Mouse (Mus musculus) kidney, adult 18-20 months (tissue): ENCODE results near the gene Nmnat1.
"Not testable (repeated sequence)": the region's sequence is repeated elsewhere in the genome, so short reads cannot be mapped to it uniquely, and the experiment has no call there.

Source experiments
- DNase-seq: peaks from one replicate; pipeline ENCODE4 v3.0.0; 2021

Nmnat1 gene

GRCm38 (mm10) chr4:149489415-149490240 lies 4.6 kb upstream of the Nmnat1 start:
- DNase-seq, result no peak

DNA sequence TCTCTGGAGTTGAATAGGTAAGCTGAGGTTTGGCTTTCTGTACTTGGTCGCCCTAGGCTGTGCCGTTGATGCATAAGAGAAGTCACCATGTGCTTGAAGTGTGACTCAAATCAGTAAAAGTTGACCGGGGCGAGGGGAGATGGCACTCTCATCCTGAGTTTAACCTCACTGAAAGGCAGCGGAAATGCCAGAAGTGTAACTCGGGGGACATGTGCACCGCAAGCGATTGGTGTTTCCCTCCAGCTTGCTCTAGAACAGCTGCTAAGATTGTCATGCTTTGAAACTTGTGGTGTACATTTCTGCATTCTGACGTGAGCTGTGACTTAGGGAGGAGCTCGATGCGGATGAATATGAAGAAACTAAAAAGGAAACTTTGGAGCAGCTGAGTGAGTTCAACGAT lies 2.7 kb upstream of the Nmnat1 start:
- no peak for DNase-seq

- DNase-seq, result no peak
Observed at GRCm38 (mm10) chr4:149485825-149486206, 814 bp upstream of the Nmnat1 start.

DNA sequence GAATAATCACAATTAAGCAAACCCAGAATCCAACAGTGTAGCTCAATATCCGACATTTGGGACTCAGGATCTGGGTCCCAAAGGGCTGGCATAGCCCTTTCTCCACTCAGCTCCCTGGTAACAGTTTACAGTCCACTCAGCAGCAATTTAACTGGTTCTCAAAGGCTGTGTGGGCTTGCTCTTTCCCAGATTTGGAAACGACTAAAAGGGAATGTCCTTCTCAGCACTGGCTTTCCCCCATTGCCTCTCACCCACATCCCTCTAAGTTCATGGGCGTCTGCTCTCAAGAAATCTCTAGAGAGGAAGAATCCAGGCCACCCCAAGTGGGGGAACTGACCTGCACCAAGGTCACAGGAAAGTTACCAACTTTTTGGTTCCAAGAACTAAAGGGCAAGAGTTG lies 436 bp downstream of the Nmnat1 start:
- DNase-seq, result no peak

- DNase-seq, result no peak
Observed at GRCm38 (mm10) chr4:149477078-149477477, 7.9 kb downstream of the Nmnat1 start, which contains the start of gene Tmem274. Tmem274 (plus strand) TSS chr4:149477378.

DNA sequence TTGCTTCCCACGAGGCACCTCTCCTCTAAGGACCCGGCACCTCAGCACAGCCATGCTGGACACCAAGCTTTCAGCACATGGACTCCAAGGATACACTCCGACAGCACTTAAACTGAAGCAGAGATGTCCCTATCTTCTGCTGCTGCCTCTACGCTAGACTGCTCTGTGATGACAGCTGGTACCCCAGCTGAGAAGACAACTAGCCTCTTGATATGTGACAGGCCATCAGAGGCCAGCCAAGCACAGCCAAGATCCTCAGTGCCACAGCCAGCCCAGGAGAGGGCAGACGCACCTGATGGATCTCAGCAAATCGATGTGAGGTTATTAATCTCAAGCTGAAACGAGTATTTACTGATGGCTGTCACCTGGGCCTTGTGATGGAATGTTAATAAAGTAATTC lies 9.9 kb downstream of the Nmnat1 start:
- DNase-seq, result no peak

DNA sequence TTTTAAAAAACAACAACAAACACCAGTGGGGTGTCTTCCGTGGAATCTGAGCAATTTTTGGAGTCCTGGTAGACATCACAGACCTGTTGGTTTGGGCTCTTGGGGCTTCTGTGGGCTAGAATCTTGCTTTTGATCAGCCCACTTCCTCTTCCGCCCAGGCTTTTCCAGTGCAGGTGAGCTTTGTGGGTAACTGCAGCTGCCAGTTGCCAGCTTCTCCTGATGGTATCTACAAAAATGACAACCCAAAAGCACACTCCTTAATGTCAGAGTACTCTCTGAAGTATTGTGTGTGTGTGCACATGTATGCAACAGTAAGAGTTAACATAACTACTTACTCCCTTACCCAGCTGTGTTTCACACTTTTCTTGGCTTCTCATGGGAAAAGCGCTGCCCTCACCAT lies 15.4 kb downstream of the Nmnat1 start:
- DNase-seq, result no peak

DNA sequence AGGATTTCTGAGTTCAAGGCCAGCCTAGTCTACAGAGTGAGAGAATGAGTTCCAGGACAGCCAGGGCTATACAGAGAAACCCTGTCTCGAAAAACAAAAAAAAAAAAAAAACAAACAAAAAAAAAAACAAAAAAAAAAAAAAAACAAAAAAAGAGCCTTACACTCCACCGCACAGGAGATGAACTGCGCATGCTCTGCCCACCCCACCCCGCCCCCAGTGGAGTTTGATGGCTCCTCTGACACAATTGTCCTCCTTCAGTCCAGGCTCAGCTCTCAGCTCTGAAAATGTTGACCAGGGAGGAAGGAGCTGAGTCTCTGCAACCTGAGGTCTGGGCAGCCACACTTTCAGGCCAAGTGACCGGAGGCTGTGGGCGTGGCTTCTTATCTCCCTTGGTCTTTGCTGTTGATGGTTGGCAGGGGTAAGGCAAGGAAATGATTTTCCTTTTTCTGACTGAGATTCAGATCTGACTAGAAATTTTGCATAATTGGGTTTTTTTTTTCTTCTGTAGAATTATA lies 21.5 kb downstream of the Nmnat1 start:
- no peak for DNase-seq

DNA sequence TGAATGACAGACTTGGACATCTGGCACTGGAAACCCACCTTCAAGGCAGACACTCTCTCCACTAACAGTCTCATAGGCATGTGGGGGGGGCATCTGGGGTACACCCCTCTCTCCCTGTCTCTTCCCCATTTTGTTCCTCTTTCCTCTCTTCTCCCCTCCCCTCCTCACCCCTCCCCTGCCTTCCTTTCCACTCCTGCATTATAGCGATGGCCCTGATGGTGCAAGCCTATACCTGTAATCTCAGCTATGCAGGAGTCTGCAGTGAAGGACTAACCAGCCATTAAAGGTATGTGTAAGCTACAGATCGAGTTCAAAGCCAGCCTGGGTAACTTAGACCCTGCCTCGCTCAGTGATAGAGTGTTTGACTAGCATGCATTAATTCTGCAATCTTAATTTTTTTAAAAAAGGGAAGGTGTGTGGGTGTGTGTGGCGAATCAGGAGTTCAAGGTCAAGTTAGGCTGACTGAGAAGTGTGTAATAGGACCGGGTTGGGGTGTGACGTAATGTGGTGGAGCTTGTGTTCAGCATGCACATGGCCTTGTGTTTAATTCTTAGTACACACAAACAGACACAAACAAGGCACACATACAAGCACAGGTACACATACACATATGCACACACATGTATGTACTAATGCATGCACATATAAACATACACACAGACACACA lies 22.6 kb downstream of the Nmnat1 start:
- DNase-seq, result no peak

DNA sequence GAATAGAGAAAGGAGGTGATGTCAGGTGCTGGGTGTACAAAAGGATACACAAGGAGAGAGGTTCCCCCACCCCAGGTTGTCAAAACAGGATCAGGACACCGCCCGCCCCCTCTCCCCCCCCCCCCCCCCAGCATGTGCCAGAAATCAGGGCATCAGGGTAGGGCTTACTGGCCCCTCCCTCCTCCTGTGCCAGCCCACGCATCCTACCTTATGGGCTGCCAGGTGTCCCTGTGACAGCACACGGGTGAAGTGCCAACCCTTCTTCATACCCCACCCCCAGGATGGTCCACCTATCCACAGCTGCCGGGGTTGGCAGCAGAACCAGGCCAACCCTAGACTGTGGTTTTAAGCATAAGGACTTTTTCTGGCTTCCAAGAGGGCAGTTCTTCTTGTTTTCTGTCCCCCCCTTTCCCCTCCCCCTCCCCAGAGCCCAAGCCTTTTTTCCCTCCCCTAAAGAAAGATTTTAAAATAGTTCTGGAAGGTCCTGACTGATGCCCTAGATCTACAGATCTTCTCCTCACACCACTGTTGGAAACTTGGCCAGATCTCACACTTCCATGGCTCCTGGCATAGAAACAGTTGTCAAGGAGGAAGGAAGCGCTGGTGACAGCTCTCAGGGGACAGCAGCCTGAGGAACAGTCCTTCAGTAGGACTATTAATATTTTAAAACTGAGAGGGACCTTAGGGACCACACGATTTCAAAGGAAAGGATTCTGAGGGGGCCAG lies 23.3 kb downstream of the Nmnat1 start:
- no peak for DNase-seq

DNA sequence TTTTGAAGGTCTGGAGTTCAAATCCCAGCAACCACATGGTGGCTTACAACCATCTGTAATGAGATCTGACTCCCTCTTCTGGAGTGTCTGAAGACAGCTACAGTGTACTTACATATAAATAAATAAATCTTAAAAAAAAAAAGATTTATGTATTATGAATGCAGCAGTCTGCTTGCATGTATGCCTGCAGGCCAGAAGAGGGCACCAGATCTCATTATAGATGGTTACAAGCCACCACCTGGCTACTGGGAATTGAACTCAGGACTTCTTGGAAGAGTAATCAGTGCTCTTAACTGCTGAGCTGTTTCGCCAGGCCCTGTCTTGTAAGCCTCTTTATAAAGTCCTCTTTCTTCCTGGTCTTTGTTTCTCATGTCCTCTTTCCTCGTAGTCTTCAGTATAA lies 24.5 kb downstream of the Nmnat1 start:
- not testable (repeated sequence) for DNase-seq

DNA sequence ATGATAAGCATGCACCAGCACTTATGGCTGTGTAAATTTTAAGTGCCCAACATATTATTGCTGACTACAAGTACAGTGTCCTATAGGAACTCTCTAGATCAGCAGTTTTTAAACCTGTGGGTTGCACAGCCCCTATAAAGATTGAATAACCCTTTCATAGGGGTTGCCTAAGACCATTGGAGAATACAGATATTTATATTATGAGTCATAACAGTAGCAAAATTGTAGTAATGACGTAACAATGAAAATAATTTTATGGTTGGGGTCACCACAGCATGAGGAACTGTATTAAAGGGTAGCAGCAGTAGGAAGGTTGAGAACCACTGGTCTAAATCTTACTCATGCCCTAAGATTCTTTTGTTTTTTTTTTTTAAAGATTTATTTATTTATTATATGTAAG lies 25.6 kb downstream of the Nmnat1 start:
- DNase-seq, result no peak

DNA sequence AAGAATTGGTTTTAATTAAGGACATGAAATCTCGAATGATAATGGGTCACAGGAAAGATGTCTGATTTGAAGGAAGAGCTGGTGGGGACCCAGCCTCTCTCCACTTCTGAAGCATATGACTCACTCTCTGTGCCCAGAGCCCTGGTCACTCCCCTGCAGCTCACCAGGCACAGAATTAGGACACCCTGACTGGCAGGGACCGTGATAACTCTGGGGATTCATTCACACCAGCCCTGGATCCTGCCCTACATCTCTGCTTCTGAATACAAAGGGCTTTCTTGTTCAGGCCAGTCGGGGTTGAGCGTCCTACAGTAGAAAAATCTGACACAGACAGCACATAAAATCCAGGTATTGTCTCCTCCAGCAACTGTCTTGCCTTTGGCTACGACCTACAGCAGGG lies 26.5 kb downstream of the Nmnat1 start:
- no peak for DNase-seq

DNA sequence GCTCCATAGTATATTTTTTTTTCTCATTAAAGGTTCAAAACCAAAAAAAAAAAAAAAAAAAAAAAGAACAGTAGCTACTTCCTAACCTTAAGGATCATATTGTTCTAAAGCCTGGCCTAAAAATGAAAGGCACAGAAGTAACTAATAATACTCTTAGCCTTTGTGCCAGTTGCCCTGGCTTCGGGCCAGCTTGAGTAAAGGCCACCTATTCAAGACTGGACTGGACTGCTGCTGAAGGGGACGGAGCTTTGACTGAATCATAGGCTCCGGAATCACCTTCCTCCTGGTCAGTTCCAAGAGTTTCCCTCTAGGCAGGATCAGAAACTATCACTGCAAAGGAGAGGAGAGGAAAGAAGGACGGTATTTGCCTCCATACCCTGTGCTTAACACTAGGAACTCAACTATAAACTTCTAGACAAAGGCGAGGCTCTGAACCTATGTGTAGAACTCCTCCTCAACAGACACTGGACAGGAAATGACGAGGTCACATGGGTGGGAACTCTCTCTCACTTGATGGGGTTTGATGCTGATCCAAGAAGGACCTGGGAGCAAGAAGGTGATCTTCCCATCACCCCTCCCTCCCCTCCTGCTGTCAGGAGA lies 27.1 kb downstream of the Nmnat1 start:
- DNase-seq, result peak; percentile 65

- DNase-seq, result not testable (repeated sequence)
Observed at GRCm38 (mm10) chr4:149457163-149457562, 27.8 kb downstream of the Nmnat1 start.

DNA sequence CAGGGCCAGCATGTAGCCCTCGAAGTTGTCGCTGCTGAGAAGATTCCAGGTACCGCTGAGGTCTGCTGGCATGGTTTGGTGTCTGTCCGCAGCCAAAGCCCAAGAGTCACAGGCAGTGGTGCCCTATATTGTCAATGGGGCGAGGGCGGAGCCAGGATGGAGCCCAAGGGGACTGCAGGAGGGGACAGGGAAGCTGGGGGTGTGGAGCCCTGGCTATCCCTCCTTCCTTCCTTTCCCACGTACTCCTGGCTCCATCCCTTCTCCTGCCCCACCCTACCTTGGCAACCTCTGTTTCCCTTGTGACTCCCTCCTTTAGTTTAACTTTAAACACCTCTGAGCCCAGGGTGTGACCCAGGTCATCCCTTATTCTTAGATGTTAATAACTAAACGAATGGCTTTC lies 30.1 kb downstream of the Nmnat1 start, which contains the start of gene Rbp7:
TSS of gene Rbp7 (minus strand) at position 100 of the 400 bp plus-strand sequence.
- DNase-seq, result no peak

DNA sequence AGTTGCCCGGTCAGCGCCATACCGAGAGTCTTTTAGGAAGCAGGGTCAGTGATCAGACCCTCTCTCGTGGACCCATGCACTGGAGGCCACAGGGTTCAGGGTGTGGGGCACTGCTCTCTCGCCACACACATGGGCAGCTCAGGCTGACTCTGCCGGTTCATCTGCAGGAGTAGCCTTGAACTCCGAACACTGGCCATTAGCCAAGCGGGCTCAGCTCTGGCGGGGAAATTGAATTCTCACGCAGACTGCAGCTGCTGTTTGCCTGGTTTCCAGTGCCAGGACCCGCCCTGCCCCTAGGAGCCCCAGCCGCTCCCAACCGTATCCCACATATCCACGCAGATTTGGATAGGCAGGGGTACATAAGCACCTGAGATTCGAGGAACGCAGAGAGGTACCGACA lies 30.7 kb downstream of the Nmnat1 start:
- DNase-seq, result no peak

GRCm38 (mm10) chr4:149453656-149454055 lies 31.3 kb downstream of the Nmnat1 start:
- peak; percentile 49 for DNase-seq

DNA sequence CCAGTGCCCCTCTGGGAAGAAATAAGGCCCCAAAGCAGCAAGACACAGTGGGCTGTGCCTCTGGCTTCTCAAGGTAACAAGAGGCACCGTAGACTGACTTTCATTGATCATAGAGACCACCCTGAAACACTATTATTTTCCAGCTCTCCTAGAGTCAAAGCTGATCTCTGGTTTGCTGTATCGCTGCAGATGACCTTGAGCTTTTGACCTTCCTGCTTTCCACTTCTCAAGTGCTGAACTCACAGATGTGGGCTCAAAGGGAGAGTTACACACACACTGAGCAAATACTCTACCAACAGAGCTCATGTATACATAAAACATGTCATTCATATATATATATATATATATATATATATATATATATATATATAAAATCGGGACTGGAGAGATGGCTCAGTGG lies 34.4 kb downstream of the Nmnat1 start:
- DNase-seq, result no peak

DNA sequence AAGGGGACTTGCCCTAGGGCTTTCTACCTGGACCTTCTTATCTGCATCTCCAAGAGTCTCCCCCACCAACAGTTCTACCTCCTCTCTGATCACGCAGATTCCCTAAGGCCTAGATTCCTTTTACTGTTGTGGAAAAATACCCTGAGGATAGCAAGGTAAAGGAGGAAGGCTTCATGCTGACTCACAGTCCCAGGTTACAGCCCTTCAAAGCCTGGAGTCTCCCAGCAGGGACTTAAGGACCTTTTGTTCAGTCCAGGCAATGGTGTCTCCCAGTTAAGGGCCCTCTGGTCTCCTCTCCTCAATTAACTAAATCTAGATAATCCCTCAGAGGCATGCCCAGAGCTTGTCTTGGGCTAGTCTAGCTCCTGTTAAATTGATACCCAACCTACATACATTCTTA lies 38.7 kb downstream of the Nmnat1 start:
- no peak for DNase-seq

GRCm38 (mm10) chr4:149445868-149446267 lies 39.1 kb downstream of the Nmnat1 start:
- DNase-seq, result no peak

- peak; percentile 89 for DNase-seq
Observed at GRCm38 (mm10) chr4:149444964-149445701, 39.9 kb downstream of the Nmnat1 start.
